Mouse (Mus musculus) retina, postnatal 7 days (tissue): ENCODE results near the gene Blvrb.

ENCODE experiments used
- DNase-seq: peaks from one replicate; pipeline ENCODE4 v3.0.0-alpha.2; 2012; ENCODE audit warnings: low read depth, low spot score

Blvrb gene

DNA sequence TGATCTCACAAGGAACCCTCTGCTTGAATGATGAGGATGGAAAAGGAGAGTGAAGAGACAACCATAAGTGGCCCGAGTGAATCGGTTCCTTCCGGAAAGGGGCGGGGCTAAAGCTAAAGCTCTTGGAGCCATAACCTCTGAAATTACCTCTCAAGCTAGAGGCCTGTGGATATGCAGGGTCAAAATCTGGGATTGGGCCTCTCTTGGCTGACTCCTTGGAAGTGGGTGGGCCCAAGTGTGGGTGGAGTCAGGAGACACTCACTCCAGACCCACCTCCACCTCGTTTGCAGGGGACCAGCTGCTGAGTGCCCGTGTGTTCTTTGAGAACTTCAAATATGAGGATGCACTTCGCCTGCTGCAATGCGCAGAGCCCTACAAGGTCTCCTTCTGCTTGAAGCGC is 67.2 kb downstream of the Blvrb start:
- DNase-seq = no peak
